Mouse (Mus musculus): ENCODE measurements around the gene Ermp1. TPM values are rescaled to one million over a fixed set of nuclear protein-coding genes. Genes with fewer than 3 reads are reported as not detected.
"Not testable (repeated sequence)": the region's sequence is repeated elsewhere in the genome, so short reads cannot be mapped to it uniquely, and the experiment has no call there.

Gene Ermp1
- polyA plus RNA-seq, 2 experiments: 6.8 to 7.2 TPM

DNA sequence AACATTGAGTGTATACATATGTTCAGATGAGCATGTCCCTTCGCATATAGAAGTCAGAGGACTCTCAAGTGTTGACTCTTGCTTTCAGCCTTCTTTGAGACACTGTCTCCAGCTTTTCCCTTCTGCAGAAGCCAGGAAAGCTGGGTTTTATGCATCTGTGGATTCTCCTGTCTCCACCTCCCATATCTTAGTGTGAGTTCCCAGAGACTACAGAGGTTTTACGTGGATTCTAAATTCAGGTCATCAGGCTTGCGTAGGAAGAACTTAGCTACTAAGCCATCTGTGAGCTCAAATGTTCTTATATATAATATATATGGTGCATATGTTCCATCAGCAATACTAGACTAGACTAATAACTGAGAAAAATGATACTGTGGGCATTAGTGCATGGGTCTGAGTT, 51.9 kb downstream of the Ermp1 start:
- no peak for TF ChIP-seq CTCF (IDR thresholded peaks at IDR 0.05; ENCODE audit: low read depth)
- TF ChIP-seq EP300 (IDR thresholded peaks at IDR 0.05; ENCODE audit: low read depth): no peak
- H3K4me3 ChIP-seq (ENCODE audit: insufficient read depth in 1 of 2, low read depth in 2 of 2, low read length in 2 of 2): no peak overlapping the region
- ATAC-seq (ENCODE audit: insufficient read depth) (no peak), DNase-seq (ENCODE audit: low read depth in 3 of 3, low spot score in 3 of 3) (no peak)
- H3K4me2 ChIP-seq (ENCODE audit: low read depth): no peak overlapping the region
- H3K36me3 ChIP-seq (replicated peaks; ENCODE audit: control insufficient read depth, insufficient read depth, low read depth): no peaks in the 10 kb centered on the region; the same call in 1 of the 2 replicates
- H3K27ac ChIP-seq: no peak overlapping the region
- H3K4me1 ChIP-seq (replicated peaks; ENCODE audit: control insufficient read depth in 2 of 2, insufficient read depth in 2 of 2, low read length in 1 of 2): no peaks in the 10 kb centered on the region
- 73% methylated on average over 3 of the region's 3 CpGs for WGBS (ENCODE audit: insufficient replicate concordance)
- H3K9me3 ChIP-seq (ENCODE audit: control insufficient read depth, low read length): no peaks in the 10 kb centered on the region
- no peak overlapping the region for H3K9ac ChIP-seq (replicated peaks)
- H3K27me3 ChIP-seq (ENCODE audit: control insufficient read depth, insufficient read depth, low read length): no peaks in the 10 kb centered on the region

DNA sequence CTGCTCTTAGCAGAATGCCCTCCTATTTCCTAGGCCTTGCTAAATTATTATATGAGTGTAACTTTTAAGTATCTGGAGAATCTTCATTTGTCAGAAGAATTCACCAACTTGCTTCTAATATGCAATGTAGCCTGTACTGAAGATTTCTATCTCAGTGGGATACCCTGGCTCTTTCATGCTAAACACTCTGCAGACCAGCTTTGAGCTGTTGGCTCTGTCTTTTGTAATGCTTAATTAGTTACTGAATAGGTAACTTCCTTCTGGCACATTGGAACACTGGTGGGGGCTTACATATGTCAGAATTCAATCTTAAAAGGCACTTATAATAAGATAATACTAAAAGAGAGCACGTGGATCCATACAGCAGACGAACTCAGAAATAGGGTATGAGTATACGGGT, 54.4 kb downstream of the Ermp1 start:
- not testable (repeated sequence) for H3K4me2 ChIP-seq (ENCODE audit: low read depth); H3K27ac ChIP-seq; H3K36me3 ChIP-seq (replicated peaks; ENCODE audit: control insufficient read depth, insufficient read depth, low read depth); H3K9ac ChIP-seq (replicated peaks); DNase-seq (ENCODE audit: low read depth in 3 of 3, low spot score in 3 of 3); H3K4me1 ChIP-seq (replicated peaks; ENCODE audit: control insufficient read depth in 2 of 2, insufficient read depth in 2 of 2, low read length in 1 of 2); H3K27me3 ChIP-seq (ENCODE audit: control insufficient read depth, insufficient read depth, low read length); ATAC-seq (ENCODE audit: insufficient read depth); H3K9me3 ChIP-seq (ENCODE audit: control insufficient read depth, low read length); H3K4me3 ChIP-seq (ENCODE audit: insufficient read depth in 1 of 2, low read depth in 2 of 2, low read length in 2 of 2)
- WGBS (ENCODE audit: insufficient replicate concordance): 88% methylated on average over 3 of the region's 3 CpGs

DNA sequence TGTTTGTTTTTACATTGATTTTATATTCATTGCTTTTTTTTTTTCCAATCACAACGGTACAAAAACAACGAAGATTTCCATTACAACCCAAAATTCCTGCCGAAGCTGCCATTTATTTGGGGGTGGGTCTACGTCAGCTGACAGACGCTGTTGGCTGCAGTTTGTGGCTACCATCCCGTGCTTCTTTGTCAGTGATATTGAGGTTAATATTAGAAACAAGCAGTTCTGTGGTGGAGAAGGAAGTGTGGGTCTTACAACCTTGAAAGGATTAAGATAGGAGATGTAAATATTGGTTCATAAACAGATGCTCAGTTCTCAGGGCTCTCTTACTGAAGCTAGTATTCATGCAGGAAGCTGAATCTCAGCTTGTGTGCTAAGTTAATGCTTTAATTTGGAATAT, 64.5 kb downstream of the Ermp1 start:
- ATAC-seq (ENCODE audit: insufficient read depth): no peak
- Histone ChIP-seq H3K9ac (replicated peaks) (no peak overlapping the region), H3K4me1 (replicated peaks; ENCODE audit: control insufficient read depth in 2 of 2, insufficient read depth in 2 of 2, low read length in 1 of 2) (no peaks in the 10 kb centered on the region), H3K27me3 (ENCODE audit: control insufficient read depth, insufficient read depth, low read length) (no peaks in the 10 kb centered on the region), H3K4me3 (ENCODE audit: insufficient read depth in 1 of 2, low read depth in 2 of 2, low read length in 2 of 2) (no peak overlapping the region), H3K9me3 (ENCODE audit: control insufficient read depth, low read length) (no peaks in the 10 kb centered on the region), H3K36me3 (replicated peaks; ENCODE audit: control insufficient read depth, insufficient read depth, low read depth) (peaks cover 8% of the 10 kb centered on the region; the same call in 1 of the 2 replicates), H3K4me2 (ENCODE audit: low read depth) (no peak overlapping the region), H3K27ac (no peak overlapping the region)
- no peak for DNase-seq (ENCODE audit: low read depth in 3 of 3, low spot score in 3 of 3)
- 82% methylated on average over 6 of the region's 6 CpGs for WGBS (ENCODE audit: insufficient replicate concordance)
- TF ChIP-seq CTCF (IDR thresholded peaks at IDR 0.05; ENCODE audit: low read depth) (no peak), EP300 (IDR thresholded peaks at IDR 0.05; ENCODE audit: low read depth) (no peak)

DNA sequence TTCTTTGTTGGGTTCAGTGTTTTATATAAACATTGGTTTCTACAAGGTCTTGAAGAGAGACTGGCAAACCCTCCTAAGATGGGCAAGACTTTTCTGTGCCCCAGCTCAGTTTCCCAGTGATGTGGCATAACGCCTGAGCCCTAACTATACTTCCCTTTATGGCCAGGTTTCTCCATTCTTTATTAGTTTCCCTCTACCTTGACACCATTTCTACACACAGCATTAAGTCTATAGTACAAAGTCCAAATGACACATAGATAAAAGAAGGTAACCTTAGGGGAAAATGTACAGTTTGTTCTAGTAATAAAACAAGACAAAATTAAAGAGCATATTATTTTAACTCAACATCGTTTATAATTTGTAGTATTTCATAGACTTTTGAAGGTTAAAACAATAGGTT, 65.8 kb downstream of the Ermp1 start:
- no peak for ATAC-seq (ENCODE audit: insufficient read depth)
- no peak for TF ChIP-seq EP300 (IDR thresholded peaks at IDR 0.05; ENCODE audit: low read depth)
- H3K4me2 ChIP-seq (ENCODE audit: low read depth): no peak overlapping the region
- H3K27me3 ChIP-seq (ENCODE audit: control insufficient read depth, insufficient read depth, low read length): no peaks in the 10 kb centered on the region
- H3K9me3 ChIP-seq (ENCODE audit: control insufficient read depth, low read length): no peaks in the 10 kb centered on the region
- H3K9ac ChIP-seq (replicated peaks): no peak overlapping the region
- 68% methylated on average over 2 of the region's 2 CpGs for WGBS (ENCODE audit: insufficient replicate concordance)
- H3K4me3 ChIP-seq (ENCODE audit: insufficient read depth in 1 of 2, low read depth in 2 of 2, low read length in 2 of 2): no peak overlapping the region
- no peaks in the 10 kb centered on the region for H3K4me1 ChIP-seq (replicated peaks; ENCODE audit: control insufficient read depth in 2 of 2, insufficient read depth in 2 of 2, low read length in 1 of 2)
- H3K27ac ChIP-seq: no peak overlapping the region
- peaks cover 3% of the 10 kb centered on the region; the same call in 1 of the 2 replicates for H3K36me3 ChIP-seq (replicated peaks; ENCODE audit: control insufficient read depth, insufficient read depth, low read depth)
- no peak for DNase-seq (ENCODE audit: low read depth in 3 of 3, low spot score in 3 of 3)

DNA sequence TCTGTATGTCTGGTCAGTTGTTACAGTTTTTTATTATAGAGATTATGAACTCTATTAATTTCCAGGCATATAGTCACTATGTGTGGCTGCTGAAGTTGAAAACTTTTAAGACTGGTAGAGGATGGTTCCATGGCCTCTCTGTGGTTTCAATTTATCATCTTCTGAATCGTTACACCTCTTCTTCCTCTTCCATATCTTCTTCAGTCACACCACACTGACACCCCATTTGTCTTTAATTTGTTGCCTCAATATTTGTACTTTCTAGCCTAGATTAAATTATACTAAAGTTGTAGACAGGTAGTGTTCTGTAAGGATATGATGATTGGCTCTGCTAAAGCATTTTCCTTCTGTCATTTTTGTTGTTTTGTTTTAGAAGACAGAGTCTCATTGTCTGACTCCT, 81.7 kb downstream of the Ermp1 start:
- Histone ChIP-seq H3K4me1 (replicated peaks; ENCODE audit: control insufficient read depth in 2 of 2, insufficient read depth in 2 of 2, low read length in 1 of 2) (no peaks in the 10 kb centered on the region), H3K27me3 (ENCODE audit: control insufficient read depth, insufficient read depth, low read length) (no peaks in the 10 kb centered on the region), H3K36me3 (replicated peaks; ENCODE audit: control insufficient read depth, insufficient read depth, low read depth) (peaks cover 4% of the 10 kb centered on the region), H3K27ac (no peak overlapping the region), H3K4me3 (ENCODE audit: insufficient read depth in 1 of 2, low read depth in 2 of 2, low read length in 2 of 2) (no peak overlapping the region), H3K9ac (replicated peaks) (no peak overlapping the region), H3K4me2 (ENCODE audit: low read depth) (no peak overlapping the region), H3K9me3 (ENCODE audit: control insufficient read depth, low read length) (no peaks in the 10 kb centered on the region)
- DNase-seq (ENCODE audit: low read depth in 3 of 3, low spot score in 3 of 3) (no peak), ATAC-seq (ENCODE audit: insufficient read depth) (no peak)
- TF ChIP-seq EP300 (IDR thresholded peaks at IDR 0.05; ENCODE audit: low read depth) (no peak), CTCF (IDR thresholded peaks at IDR 0.05; ENCODE audit: low read depth) (no peak)
- WGBS (ENCODE audit: insufficient replicate concordance): 17% methylated on average over 1 of the region's 1 CpGs
